Mouse (Mus musculus) thymus, postnatal 36 days (tissue): Measurements from ENCODE around the gene Gm10318.

Experiments used
- DNase-seq, 2 experiments: peaks; one replicate each; pipeline ENCODE4 v3.0.0; 2022; ENCODE audit warnings: mixed read lengths in 2 of 2

The Gm10318 gene

DNA sequence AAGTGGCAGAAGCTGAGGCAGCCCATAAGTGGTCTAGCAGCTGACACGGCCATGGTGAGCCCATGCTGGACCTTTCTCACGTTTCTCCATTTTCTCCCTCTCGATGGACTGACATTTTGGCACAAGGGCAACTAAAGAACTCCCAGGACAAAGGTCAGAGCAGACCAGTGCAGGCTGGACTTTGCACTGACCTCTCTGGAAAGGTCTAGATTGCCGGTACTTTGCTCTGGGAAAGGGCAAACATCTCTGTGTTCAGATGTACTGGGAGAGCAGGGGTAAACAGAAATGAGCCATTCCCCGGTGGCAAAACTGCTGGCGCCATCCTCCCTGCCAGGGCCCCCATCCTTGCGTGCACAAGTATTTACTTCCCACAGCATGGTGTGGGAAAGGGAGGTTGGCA is 47.5 kb downstream of the Gm10318 start:
- no peak for DNase-seq

DNA sequence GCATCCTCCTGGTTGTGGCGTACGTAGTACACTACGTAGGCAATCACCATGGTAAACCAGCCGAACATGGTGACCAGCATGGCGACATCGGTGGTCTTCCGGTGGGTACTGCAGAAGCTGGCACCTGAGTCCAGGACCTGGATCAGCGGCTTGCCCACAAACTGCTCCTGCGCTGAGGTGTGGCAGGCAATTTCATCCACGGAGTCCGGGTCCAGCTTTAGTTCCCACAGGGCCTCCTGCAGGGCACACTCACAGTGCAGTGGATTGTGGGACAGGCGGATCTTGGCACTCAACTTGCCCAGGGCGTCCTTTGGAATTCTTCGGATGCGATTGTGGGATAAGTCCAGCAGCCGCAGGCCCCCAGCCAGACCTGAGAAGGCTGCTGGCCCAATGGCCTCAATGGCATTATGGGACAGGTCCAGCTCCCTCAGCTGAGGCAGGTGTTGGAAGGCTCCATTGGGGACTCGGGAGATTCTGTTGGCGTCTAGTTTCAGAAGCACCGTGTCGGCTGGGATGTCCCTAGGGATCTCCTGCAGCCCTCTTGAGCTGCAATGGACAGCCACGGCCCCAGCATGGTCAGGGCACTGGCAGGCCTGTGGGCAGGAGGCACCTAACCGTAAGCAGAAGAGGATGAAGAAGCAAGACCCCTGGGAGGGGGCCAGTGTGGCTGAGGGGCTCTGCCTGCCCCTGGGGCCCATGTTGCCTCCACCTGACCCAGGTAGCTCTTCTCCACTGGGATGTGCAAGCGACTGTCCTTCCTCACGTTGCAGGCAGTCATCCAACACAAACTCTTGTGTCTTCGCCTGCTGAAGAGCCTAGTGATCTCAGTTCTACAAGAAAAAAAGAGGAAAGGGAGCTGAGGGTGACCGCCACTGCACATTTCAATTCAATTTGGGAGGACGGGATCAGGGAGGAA is 48.5 kb downstream of the Gm10318 start:
- no peak for DNase-seq

DNA sequence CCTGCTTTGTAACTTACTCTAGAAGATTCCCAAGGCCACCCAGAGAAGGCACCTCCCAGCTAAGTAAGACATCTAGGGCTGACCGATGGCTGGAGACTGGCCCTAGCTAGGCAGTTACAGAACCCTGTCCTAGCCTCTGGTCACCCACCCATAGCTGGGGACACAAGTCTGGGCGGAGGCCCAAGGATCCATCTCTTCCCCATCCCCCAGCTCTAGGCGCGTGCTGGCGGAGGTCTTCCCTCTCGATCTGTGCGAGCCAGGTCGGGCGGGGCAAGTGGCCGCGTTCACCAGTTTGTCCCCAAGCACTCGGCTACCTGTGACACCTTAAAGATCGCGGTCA is 49.2 kb downstream of the Gm10318 start:
- no peak for DNase-seq

DNA sequence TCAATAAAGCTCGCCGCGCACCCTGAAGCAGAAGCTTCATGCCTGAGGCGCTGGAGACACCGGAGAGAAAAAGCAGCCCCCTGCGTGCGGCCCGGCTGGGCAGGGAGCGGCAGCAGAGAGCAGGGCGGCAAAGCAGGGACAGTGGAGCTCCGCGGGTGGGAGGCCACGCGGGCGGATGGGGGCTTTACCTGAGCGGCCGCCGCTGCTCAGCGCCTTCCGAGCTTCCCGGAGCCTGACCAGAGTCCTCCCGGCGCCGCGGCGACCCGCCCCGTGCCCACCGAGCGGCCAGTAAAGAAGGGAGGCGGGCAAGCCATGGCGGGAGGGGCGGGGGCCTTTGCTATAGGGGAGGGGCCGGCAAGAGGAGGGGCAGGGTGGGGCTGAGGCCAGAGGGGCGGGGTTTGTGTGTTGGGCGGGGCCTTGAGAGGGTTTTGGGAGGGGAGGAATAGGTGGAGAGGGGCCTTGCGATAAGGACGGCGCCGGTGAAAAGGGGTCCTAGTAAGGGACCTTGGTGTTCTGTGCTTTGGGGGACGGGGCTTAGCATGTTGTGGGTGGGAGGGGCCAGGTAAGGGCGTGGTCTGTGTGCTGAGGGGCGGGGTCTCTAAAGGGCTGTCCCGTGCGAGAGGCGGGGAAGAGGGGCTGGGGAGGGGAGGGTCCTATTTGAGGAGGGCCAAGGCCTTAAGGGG is 49.7 kb downstream of the Gm10318 start, which contains the start of gene Lrrc3:
Lrrc3 (minus strand) TSS at position 326 of the 683 bp plus-strand sequence.
- peak; percentile 33 to 39 for DNase-seq

DNA sequence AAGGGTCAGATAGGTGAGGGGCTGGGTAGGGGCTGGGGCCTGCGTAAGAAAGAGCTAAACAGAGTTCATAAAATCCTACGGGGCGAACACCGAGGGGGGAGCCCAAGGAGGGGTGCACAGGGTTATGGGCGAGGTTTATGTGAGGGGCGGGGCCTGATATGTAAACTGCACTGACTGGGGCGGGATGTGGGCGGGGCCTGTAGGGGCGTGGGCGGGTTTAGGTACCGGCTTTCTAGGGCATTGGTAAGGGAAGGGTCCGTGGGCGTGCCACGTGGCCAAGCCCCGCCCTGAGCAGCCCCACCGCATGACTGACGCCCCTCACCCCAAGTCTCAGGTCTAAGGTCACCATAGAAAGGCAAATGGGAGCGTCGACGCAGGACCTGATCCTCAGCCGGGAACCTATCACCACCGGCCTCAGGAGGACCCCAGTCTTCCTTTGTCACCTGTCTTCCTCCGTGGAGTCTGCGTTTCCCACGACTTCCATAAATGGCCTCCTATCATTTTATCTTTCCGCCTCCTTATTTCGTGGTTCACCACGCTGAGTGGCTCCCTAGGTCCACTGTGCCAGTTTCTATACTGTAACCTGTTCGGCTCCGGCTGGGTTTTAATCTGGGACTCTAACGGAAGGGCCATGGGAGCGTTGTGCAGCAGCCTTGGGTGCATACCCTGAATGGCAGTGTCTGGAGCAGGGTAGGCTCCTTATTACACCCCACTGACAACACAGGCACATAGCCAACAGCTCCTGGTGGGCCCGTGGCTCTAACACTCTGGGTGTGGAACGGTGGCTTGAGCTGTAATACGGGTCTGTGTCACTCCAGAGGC is 50.4 kb downstream of the Gm10318 start:
- peak; percentile 16 to 29 for DNase-seq
